Comparison of ENCODE assay signal across 28 mouse cellular contexts in genomic region chr9:120435841-120436240, GRCm38 (mm10). TPM values are rescaled to one million over a fixed set of nuclear protein-coding genes. Genes with fewer than 3 reads are reported as not detected.
DNase-seq lines count a peak whose midpoint lies in the region; ATAC-seq and TF ChIP-seq lines count a peak whose summit lies in the region.
"Had no signal": no experiment of that assay in that cellular context is flagged by ENCODE, and none has a peak within 500 bp of the region (broad histone marks: within the 10 kb centered on the region; RNA-seq: fewer than 3 reads in every experiment).

No protein-coding gene starts in this region.

- H3K27ac ChIP-seq in midbrain, embryonic 11.5 days (ENCODE audit: low read depth, low read length), result no peak overlapping the region
- H3K27ac ChIP-seq in midbrain, embryonic 13.5 days, result no peak overlapping the region
- H3K27ac ChIP-seq in forebrain, embryonic 11.5 days (ENCODE audit: low read depth, low read length), result peak overlapping the region; percentile 14; the same call in 1 of the 2 replicates
- H3K27ac ChIP-seq in forebrain, embryonic 14.5 days (ENCODE audit: low read depth, low read length), result peak overlapping the region; percentile 17; the same call in 1 of the 2 replicates
- H3K27ac ChIP-seq in thymus, adult 2 months (ENCODE audit: control insufficient read depth, insufficient read depth, low read length), result no peak overlapping the region
- H3K27ac ChIP-seq: embryonic facial prominence, embryonic 10.5 days; embryonic facial prominence, embryonic 15.5 days; gastrocnemius, adult 2 months; limb, embryonic 13.5 days; lung, embryonic 15.5 days; midbrain, embryonic 12.5 days; stomach, embryonic 15.5 days had no signal

- no peak for ATAC-seq in midbrain, embryonic 11.5 days (ENCODE audit: low FRiP score)
- no peak for ATAC-seq in midbrain, embryonic 13.5 days
- no peak for ATAC-seq in forebrain, embryonic 11.5 days (replicated peaks; ENCODE audit: low FRiP score)
- peak; percentile 57; the same call in 1 of the 2 replicates for ATAC-seq in forebrain, embryonic 14.5 days
- ATAC-seq: intestine, embryonic 16.5 days had no signal

- H3K4me1 ChIP-seq in midbrain, embryonic 11.5 days (ENCODE audit: control insufficient read depth, insufficient read depth, low read length), result no peaks in the 10 kb centered on the region
- H3K4me1 ChIP-seq in midbrain, embryonic 13.5 days (replicated peaks), result peaks cover 8% of the 10 kb centered on the region
- peaks cover 9% of the 10 kb centered on the region for H3K4me1 ChIP-seq in forebrain, embryonic 11.5 days (replicated peaks; ENCODE audit: control insufficient read depth, insufficient read depth, low read length)
- H3K4me1 ChIP-seq in forebrain, embryonic 14.5 days (ENCODE audit: control insufficient read depth, insufficient read depth, low read length), result peaks cover 5% of the 10 kb centered on the region
- no peaks in the 10 kb centered on the region for H3K4me1 ChIP-seq in thymus, adult 2 months (replicated peaks; ENCODE audit: control insufficient read depth, insufficient read depth, low read length)
- H3K4me1 ChIP-seq: embryonic facial prominence, embryonic 15.5 days; limb, embryonic 13.5 days; lung, embryonic 15.5 days; stomach, embryonic 15.5 days had no signal

- TF ChIP-seq POLR2A in thymus, adult 2 months (IDR thresholded peaks at IDR 0.05; ENCODE audit: control insufficient read depth, extremely low read depth, insufficient read depth, low read length, poor library complexity), result no peak

- H3K9ac ChIP-seq in midbrain, embryonic 11.5 days (ENCODE audit: low read length), result no peak overlapping the region
- H3K9ac ChIP-seq in midbrain, embryonic 13.5 days (replicated peaks), result no peak overlapping the region
- no peak overlapping the region for H3K9ac ChIP-seq in forebrain, embryonic 11.5 days (ENCODE audit: low read length)
- no peak overlapping the region for H3K9ac ChIP-seq in forebrain, embryonic 14.5 days (ENCODE audit: low read length)
- H3K9ac ChIP-seq: embryonic facial prominence, embryonic 15.5 days; limb, embryonic 13.5 days; lung, embryonic 15.5 days; midbrain, embryonic 12.5 days; stomach, embryonic 15.5 days had no signal

- H3K4me3 ChIP-seq in midbrain, embryonic 11.5 days (ENCODE audit: low read depth, low read length), result no peak overlapping the region
- no peak overlapping the region for H3K4me3 ChIP-seq in midbrain, embryonic 13.5 days (replicated peaks)
- H3K4me3 ChIP-seq in forebrain, embryonic 11.5 days (ENCODE audit: low read depth, low read length), result no peak overlapping the region
- no peak overlapping the region for H3K4me3 ChIP-seq in forebrain, embryonic 14.5 days (ENCODE audit: low read depth, low read length)
- H3K4me3 ChIP-seq in thymus, adult 2 months (ENCODE audit: control insufficient read depth, insufficient read depth, low read length), result no peak overlapping the region
- H3K4me3 ChIP-seq: embryonic facial prominence, embryonic 10.5 days; embryonic facial prominence, embryonic 15.5 days; gastrocnemius, adult 2 months; limb, embryonic 13.5 days; lung, embryonic 15.5 days; midbrain, embryonic 12.5 days; stomach, embryonic 15.5 days had no signal

- H3K4me2 ChIP-seq in midbrain, embryonic 11.5 days, result no peak overlapping the region
- no peak overlapping the region for H3K4me2 ChIP-seq in midbrain, embryonic 13.5 days (replicated peaks)
- no peak overlapping the region for H3K4me2 ChIP-seq in forebrain, embryonic 11.5 days (ENCODE audit: low read depth, low read length, severe bottlenecking)
- no peak overlapping the region for H3K4me2 ChIP-seq in forebrain, embryonic 14.5 days (ENCODE audit: low read length)
- H3K4me2 ChIP-seq: embryonic facial prominence, embryonic 15.5 days; heart, embryonic 11.5 days; limb, embryonic 13.5 days; liver, embryonic 11.5 days; lung, embryonic 15.5 days; midbrain, embryonic 12.5 days; stomach, embryonic 15.5 days had no signal

- DNase-seq in midbrain, embryonic 11.5 days (ENCODE audit: low spot score, missing footprints), result peak; percentile 62
- DNase-seq in forebrain, embryonic 11.5 days (ENCODE audit: low spot score), result no peak
- peak; percentile 79 for DNase-seq in forebrain, embryonic 14.5 days (ENCODE audit: low spot score)
- no peak for DNase-seq in thymus, adult 2 months
- DNase-seq in testis, postnatal 10 days (ENCODE audit: low spot score), result no peak
- DNase-seq: adrenal gland, postnatal 36 days; B cell, adult 2 months; cerebellum, adult 2 months; cerebellum, postnatal 14 days; gastrocnemius, adult 2 months; gastrocnemius, postnatal 36 days; heart, adult 18-20 months; heart, postnatal 36 days; kidney, adult 9 months; kidney, postnatal 14 days; right cerebral cortex, postnatal 25 days; thymus, adult 18-20 months; thymus, postnatal 36 days had no signal

- H3K9me3 ChIP-seq in midbrain, embryonic 11.5 days (ENCODE audit: control insufficient read depth, low read length), result no peaks in the 10 kb centered on the region; the same call in 1 of the 2 replicates
- no peaks in the 10 kb centered on the region for H3K9me3 ChIP-seq in midbrain, embryonic 13.5 days
- no peaks in the 10 kb centered on the region; the same call in 1 of the 2 replicates for H3K9me3 ChIP-seq in forebrain, embryonic 11.5 days (ENCODE audit: control insufficient read depth, low read length)
- H3K9me3 ChIP-seq in forebrain, embryonic 14.5 days (replicated peaks; ENCODE audit: control insufficient read depth, low read length), result no peaks in the 10 kb centered on the region
- H3K9me3 ChIP-seq: embryonic facial prominence, embryonic 15.5 days; limb, embryonic 13.5 days; lung, embryonic 15.5 days; stomach, embryonic 15.5 days had no signal

- 62% methylated on average over 8 of the region's 8 CpGs for WGBS in midbrain, embryonic 11.5 days
- 44% methylated on average over 8 of the region's 8 CpGs for WGBS in midbrain, embryonic 13.5 days
- 60% methylated on average over 8 of the region's 8 CpGs for WGBS in forebrain, embryonic 11.5 days
- 28% methylated on average over 8 of the region's 8 CpGs for WGBS in forebrain, embryonic 14.5 days
- 92% methylated on average over 8 of the region's 8 CpGs for WGBS in thymus, adult 2 months

- no peak for TF ChIP-seq CTCF in thymus, adult 2 months (IDR thresholded peaks at IDR 0.05; ENCODE audit: borderline replicate concordance, control insufficient read depth, extremely low read depth, insufficient read depth, low read length, poor library complexity)

- no peaks in the 10 kb centered on the region for H3K27me3 ChIP-seq in midbrain, embryonic 11.5 days (ENCODE audit: control insufficient read depth, insufficient read depth, low read length)
- H3K27me3 ChIP-seq in midbrain, embryonic 13.5 days, result peaks cover 7% of the 10 kb centered on the region; the same call in 1 of the 2 replicates
- no peaks in the 10 kb centered on the region for H3K27me3 ChIP-seq in forebrain, embryonic 11.5 days (ENCODE audit: control insufficient read depth, insufficient read depth, low read length)
- no peaks in the 10 kb centered on the region for H3K27me3 ChIP-seq in forebrain, embryonic 14.5 days (replicated peaks; ENCODE audit: control insufficient read depth, insufficient read depth, low read length)
- H3K27me3 ChIP-seq in thymus, adult 2 months (ENCODE audit: control insufficient read depth, insufficient read depth, low read length), result no peaks in the 10 kb centered on the region
- H3K27me3 ChIP-seq: embryonic facial prominence, embryonic 15.5 days; limb, embryonic 13.5 days; lung, embryonic 15.5 days; stomach, embryonic 15.5 days had no signal

- no peaks in the 10 kb centered on the region for H3K36me3 ChIP-seq in midbrain, embryonic 11.5 days (ENCODE audit: control insufficient read depth, insufficient read depth, low read length)
- H3K36me3 ChIP-seq in midbrain, embryonic 13.5 days, result no peaks in the 10 kb centered on the region
- no peaks in the 10 kb centered on the region for H3K36me3 ChIP-seq in forebrain, embryonic 11.5 days (ENCODE audit: control insufficient read depth, insufficient read depth, low read length)
- H3K36me3 ChIP-seq in forebrain, embryonic 14.5 days (ENCODE audit: control insufficient read depth, insufficient read depth, low read length), result no peaks in the 10 kb centered on the region
- no peaks in the 10 kb centered on the region for H3K36me3 ChIP-seq in thymus, adult 2 months (ENCODE audit: control insufficient read depth, insufficient read depth, low read length)
- H3K36me3 ChIP-seq: embryonic facial prominence, embryonic 10.5 days; embryonic facial prominence, embryonic 15.5 days; limb, embryonic 13.5 days; lung, embryonic 15.5 days; midbrain, embryonic 12.5 days; stomach, embryonic 15.5 days had no signal

RNA-seq across cellular contexts. Expression of gene Eif1b, which starts 56.2 kb away (rescaled TPM):
- polyA plus RNA-seq in midbrain, embryonic 11.5 days (2014; fragmentation: Nextera tagmentation; extraction: Ambion mirVana), result 291 and 296 TPM in 2 replicates
- 328 and 344 TPM in 2 replicates for polyA plus RNA-seq in midbrain, embryonic 13.5 days (2015; fragmentation: Nextera tagmentation; extraction: Ambion mirVana)
- 332 and 346 TPM in 2 replicates for polyA plus RNA-seq in forebrain, embryonic 11.5 days (2014; fragmentation: Nextera tagmentation; extraction: Ambion mirVana)
- 454 and 479 TPM in 2 replicates for polyA plus RNA-seq in forebrain, embryonic 14.5 days (2014; fragmentation: Nextera tagmentation; extraction: Ambion mirVana)
- polyA plus RNA-seq in thymus, adult 2 months (2012; rRNA removed), result 94.4 and 113 TPM in 2 replicates

Comparison
In these comparisons a context has a peak if more than half of its experiments do, and no peak if none do; other contexts are left out.
1. DNase-seq: peak in midbrain, embryonic 11.5 days (single experiment) and forebrain, embryonic 14.5 days (single experiment); none in forebrain, embryonic 11.5 days (single experiment), thymus, adult 2 months (single experiment) and testis, postnatal 10 days (single experiment).
2. H3K27ac ChIP-seq: peak in forebrain, embryonic 11.5 days (single experiment) and forebrain, embryonic 14.5 days (single experiment); none in midbrain, embryonic 11.5 days (single experiment), midbrain, embryonic 13.5 days (single experiment) and thymus, adult 2 months (single experiment).